Mouse (Mus musculus) heart, adult 2 months (tissue): ENCODE data around the gene Tbc1d10b.

ENCODE experiments used
- CTCF ChIP-seq: fragments of 200-600 bp; IDR thresholded peaks from 2 replicates; pipeline ENCODE4 v1.8.1; 2022; ENCODE audit warnings: antibody characterized with exemption, mild to moderate bottlenecking, moderate library complexity
- EP300 ChIP-seq: fragments of 200-500 bp; IDR thresholded peaks from 2 replicates; pipeline ENCODE4 v1.6.1; 2011; ENCODE audit warnings: low read depth, low read length, control low read depth; ENCODE audit not compliant: insufficient read depth
- POLR2A ChIP-seq: fragments of 200-500 bp; IDR thresholded peaks from 2 replicates; pipeline ENCODE4 v1.6.1; 2011; ENCODE audit warnings: mild to moderate bottlenecking, low read depth, low read length, control low read depth; ENCODE audit not compliant: insufficient read depth

GRCm38 (mm10) chr7:127220440-127220839, 12.2 kb upstream of the Tbc1d10b start:
- TF ChIP-seq CTCF = no peak
- no peak for TF ChIP-seq POLR2A
- TF ChIP-seq EP300 = no peak
